Mouse (Mus musculus) myocyte (in vitro differentiated cells): ENCODE data around the gene Ankfy1.

Experiments used
- MAX ChIP-seq: IDR thresholded peaks from one replicate; pipeline ENCODE4 v1.6.1; 2011; ENCODE audit warnings: low read depth, mild to moderate bottlenecking, control low read depth
- MYOD1 ChIP-seq, 3 experiments: IDR thresholded peaks; one replicate each; pipeline ENCODE4 v1.6.1; 2011; ENCODE audit warnings: control low read depth in 2 of 3, low read depth in 2 of 3, mild to moderate bottlenecking in 2 of 3, moderate library complexity in 1 of 3; ENCODE audit not compliant: insufficient read length in 2 of 3, control insufficient read depth in 1 of 3
- MYOG ChIP-seq, 3 experiments: IDR thresholded peaks; one replicate each; pipeline ENCODE4 v1.6.1; 2011; ENCODE audit warnings: control low read depth in 2 of 3, low read depth in 2 of 3, mild to moderate bottlenecking in 2 of 3; ENCODE audit not compliant: insufficient read length in 2 of 3, control insufficient read depth in 1 of 3, insufficient read depth in 1 of 3
- POLR2A ChIP-seq: IDR thresholded peaks from one replicate; pipeline ENCODE4 v1.6.1; 2011; ENCODE audit warnings: low read depth, mild to moderate bottlenecking, control low read depth, moderate library complexity; ENCODE audit not compliant: insufficient read length
- TCF12 ChIP-seq: IDR thresholded peaks from one replicate; pipeline ENCODE4 v1.6.1; 2011; ENCODE audit warnings: mild to moderate bottlenecking, control low read depth; ENCODE audit not compliant: poor library complexity, insufficient read depth, severe bottlenecking
- USF1 ChIP-seq: IDR thresholded peaks from one replicate; pipeline ENCODE4 v1.6.1; 2011; ENCODE audit warnings: low read depth, mild to moderate bottlenecking, control low read depth, moderate library complexity

DNA sequence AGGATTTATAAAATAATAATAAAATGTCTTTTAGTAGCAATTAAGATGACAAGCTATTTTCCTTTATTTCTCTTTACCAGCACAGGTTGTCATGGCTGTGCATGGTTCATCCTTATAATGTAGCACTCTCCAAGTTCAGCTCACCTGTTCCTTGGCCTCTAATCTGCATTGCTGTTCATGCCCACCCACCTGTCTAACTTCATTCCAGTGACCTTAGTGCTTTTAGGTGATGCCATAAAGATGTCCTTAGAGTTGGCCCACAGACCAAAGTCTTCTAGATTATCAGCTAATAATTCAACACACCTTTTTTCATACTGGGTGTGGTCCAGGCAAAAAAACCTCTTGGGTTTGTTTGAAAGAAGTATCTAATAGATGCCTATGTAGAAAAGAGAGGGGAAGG, 111.4 kb downstream of the Ankfy1 start:
- TF ChIP-seq POLR2A (no peak), MAX (no peak), MYOG (IDR thresholded peaks at IDR 0.05; ENCODE audit: control insufficient read depth in 1 of 3, insufficient read depth in 1 of 3, insufficient read length in 2 of 3, low read depth in 2 of 3) (no peak), TCF12 (no peak), MYOD1 (IDR thresholded peaks at IDR 0.05; ENCODE audit: control insufficient read depth in 1 of 3, insufficient read length in 2 of 3, low read depth in 2 of 3) (no peak), USF1 (no peak)
